Mouse (Mus musculus) embryonic facial prominence, embryonic 14.5 days (tissue): ENCODE data around the gene Wdr90. TPM values are rescaled to one million over a fixed set of nuclear protein-coding genes. Genes with fewer than 3 reads are reported as not detected.
A peak's percentile ranks its signal among the peaks of the same experiment; 100 is the strongest.
"Not testable (repeated sequence)": the region's sequence is repeated elsewhere in the genome, so short reads cannot be mapped to it uniquely, and the experiment has no call there.

Experiments
- ATAC-seq: fragments of 200-750 bp; cut with Nextera tagmentation; 2 replicates; pipeline ENCODE4 v1.8.0; 2017; ENCODE audit warnings: low read depth, moderate number of reproducible peaks, moderate TSS enrichment
- DNase-seq: peaks from one replicate; pipeline ENCODE4 v3.0.0-alpha.2; 2015; ENCODE audit warnings: low spot score
- H3K27ac ChIP-seq: fragments of 300-500 bp; sonication (generic); replicated peaks from 2 replicates; pipeline ENCODE4 v1.5.1; 2014; ENCODE audit warnings: low read depth, mild to moderate bottlenecking, low read length, moderate library complexity
- H3K27me3 ChIP-seq: fragments of 300-500 bp; sonication (generic); replicated peaks from 2 replicates; pipeline ENCODE4 v1.6.1; 2014; ENCODE audit warnings: low read length; ENCODE audit not compliant: control insufficient read depth, insufficient read depth
- H3K36me3 ChIP-seq: fragments of 300-500 bp; sonication (generic); 2 replicates; pipeline ENCODE4 v1.6.1; 2014; ENCODE audit warnings: low read length, mixed read lengths; ENCODE audit not compliant: control insufficient read depth, insufficient read depth
- H3K4me1 ChIP-seq: fragments of 300-500 bp; sonication (generic); 2 replicates; pipeline ENCODE4 v1.6.1; 2014; ENCODE audit warnings: antibody characterized with exemption, low read length; ENCODE audit not compliant: control insufficient read depth, insufficient read depth
- H3K4me2 ChIP-seq: fragments of 300-500 bp; sonication (generic); 2 replicates; pipeline ENCODE4 v1.6.1; 2014; ENCODE audit warnings: low read depth, mild to moderate bottlenecking, low read length, moderate library complexity, mixed read lengths
- H3K4me3 ChIP-seq: fragments of 300-500 bp; sonication (generic); 2 replicates; pipeline ENCODE4 v1.5.1; 2014; ENCODE audit warnings: low read depth, mild to moderate bottlenecking, low read length
- H3K9ac ChIP-seq: fragments of 300-500 bp; sonication (generic); 2 replicates; pipeline ENCODE4 v1.6.1; 2014; ENCODE audit warnings: low read depth, mild to moderate bottlenecking, low read length, moderate library complexity, mixed read lengths
- H3K9me3 ChIP-seq: fragments of 300-500 bp; sonication (generic); 2 replicates; pipeline ENCODE4 v1.6.1; 2016; ENCODE audit warnings: low read length; ENCODE audit not compliant: control insufficient read depth
- WGBS: fragments of 180-500 bp; shearing (Covaris S2); extraction: QIAGEN DNeasy Blood & Tissue Kit; methylation state at CpG from one replicate; pipeline ENCODE4 v1.1.7; 2014; 5-methylcytosine and 5-hydroxymethylcytosine counted together
- polyA plus RNA-seq: library from polyadenylated mRNA; unstranded; fragments of >200 nt; fragmentation: Nextera tagmentation; extraction: Ambion mirVana; gene quantifications from 2 replicates; pipeline ENCODE4 v1.2.1, GENCODE M21; 2014

Wdr90 gene
- polyA plus RNA-seq, 1 experiment from 2014 or later = 17.6 TPM

DNA sequence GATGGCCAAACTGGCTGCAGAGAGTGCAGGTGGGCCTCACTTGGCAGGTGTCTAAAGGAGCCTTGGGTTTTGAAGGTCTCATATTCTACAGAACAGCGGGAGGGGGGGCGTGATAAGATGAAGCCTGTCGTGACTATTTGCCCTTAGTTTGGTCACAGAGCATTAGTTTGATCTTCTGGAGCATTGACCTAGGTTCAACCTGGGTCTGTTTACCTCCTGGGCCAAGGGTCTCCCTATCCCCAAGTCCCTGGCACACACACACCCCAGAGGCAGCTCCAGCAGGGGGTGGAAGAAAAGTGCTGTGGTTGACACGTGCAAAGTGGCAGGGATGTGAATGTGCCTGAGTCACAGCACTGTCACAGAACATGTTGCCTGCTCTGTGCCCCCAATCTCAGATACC is 50.4 kb downstream of the Wdr90 start:
- no peak for ATAC-seq
- 74% methylated on average over 4 of the region's 4 CpGs for WGBS
- peaks cover 32% of the 10 kb centered on the region for H3K27me3 ChIP-seq
- no peak overlapping the region for H3K4me3 ChIP-seq
- H3K4me2 ChIP-seq = no peak overlapping the region
- no peak for DNase-seq
- H3K36me3 ChIP-seq = no peaks in the 10 kb centered on the region
- H3K4me1 ChIP-seq = peaks cover 8% of the 10 kb centered on the region; the same call in 1 of the 2 replicates
- H3K9ac ChIP-seq = no peak overlapping the region
- H3K9me3 ChIP-seq = no peaks in the 10 kb centered on the region
- no peak overlapping the region for H3K27ac ChIP-seq

- no peaks in the 10 kb centered on the region for H3K9me3 ChIP-seq
- H3K9ac ChIP-seq = peak overlapping the region; percentile 73
- H3K4me3 ChIP-seq = peak overlapping the region; percentile 69
- H3K36me3 ChIP-seq = no peaks in the 10 kb centered on the region
- ATAC-seq (peak; percentile 14; the same call in 1 of the 2 replicates), DNase-seq (peak; percentile 11)
- H3K4me2 ChIP-seq = peak overlapping the region; percentile 93
- H3K27me3 ChIP-seq = peaks cover 32% of the 10 kb centered on the region
- 14% methylated on average over 16 of the region's 25 CpGs for WGBS
- H3K4me1 ChIP-seq = peaks cover 8% of the 10 kb centered on the region; the same call in 1 of the 2 replicates
- H3K27ac ChIP-seq = peak overlapping the region; percentile 44; the same call in 1 of the 2 replicates
Measured at GRCm38 (mm10) chr17:25809606-25810340, 51.5 kb downstream of the Wdr90 start.

DNA sequence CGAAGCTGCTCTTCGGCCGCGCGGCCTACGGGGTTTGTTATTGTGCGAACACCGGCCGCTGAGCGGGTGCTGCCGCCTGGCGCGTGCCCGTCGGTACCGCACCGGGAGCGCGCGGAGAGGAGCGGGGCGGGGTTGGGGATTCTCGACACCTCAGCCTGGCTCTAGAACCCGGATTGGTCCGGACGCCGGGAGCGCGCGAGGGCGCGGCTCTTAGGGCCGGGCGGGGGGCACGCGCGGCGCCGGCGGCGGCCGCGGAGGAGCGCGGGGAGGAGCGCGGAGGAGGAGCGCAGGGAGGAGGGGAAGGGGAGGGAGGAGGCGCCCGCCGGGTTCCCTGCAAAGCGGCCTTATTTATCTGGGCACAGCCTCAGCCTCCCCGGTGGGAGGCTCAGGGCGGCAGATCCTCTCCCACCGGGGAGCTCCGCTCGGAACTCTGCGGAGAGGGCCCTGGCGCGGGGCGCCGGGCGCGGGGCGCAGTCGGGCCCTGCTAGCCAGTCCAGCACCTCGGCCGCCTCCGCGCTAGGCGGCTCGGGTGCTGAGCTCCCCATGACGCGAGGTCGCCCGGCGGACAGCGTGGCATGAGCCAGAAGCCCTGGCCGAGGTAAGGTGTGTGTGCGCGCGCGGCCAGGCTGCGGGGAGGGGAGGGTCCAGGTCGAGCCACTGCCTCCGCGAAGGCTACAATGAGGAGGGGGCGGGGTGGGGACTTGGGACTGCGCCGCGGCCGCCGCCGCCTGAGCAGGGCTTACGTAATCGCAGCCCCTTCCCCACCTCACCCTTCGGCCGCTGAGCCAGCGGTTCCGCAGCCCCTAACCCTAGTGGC is 52.3 kb downstream of the Wdr90 start, which contains the start of gene Fbxl16:
Fbxl16 (plus strand) TSS at position 297 of the 817 bp plus-strand sequence.
- peak within 1 kb of the TSS; percentile 73 for H3K9ac ChIP-seq
- no peaks in the 10 kb centered on the region for H3K36me3 ChIP-seq
- 0% methylated on average over 15 of the region's 100 CpGs for WGBS
- peak within 1 kb of the TSS; percentile 93 for H3K4me2 ChIP-seq
- no peaks in the 10 kb centered on the region for H3K9me3 ChIP-seq
- peak; percentile 85 for ATAC-seq
- peak; percentile 93 for DNase-seq
- H3K27me3 ChIP-seq = peaks cover 32% of the 10 kb centered on the region
- peak within 1 kb of the TSS; percentile 44; the same call in 1 of the 2 replicates for H3K27ac ChIP-seq
- H3K4me3 ChIP-seq = peak within 1 kb of the TSS; percentile 69
- peaks cover 8% of the 10 kb centered on the region; the same call in 1 of the 2 replicates for H3K4me1 ChIP-seq

- 0 out of 2 replicates have a peak, but pooled peaks cover 5% of the 10 kb centered on the region for H3K4me1 ChIP-seq
- peaks cover 32% of the 10 kb centered on the region for H3K27me3 ChIP-seq
- H3K4me2 ChIP-seq = peak overlapping the region; percentile 93
- H3K36me3 ChIP-seq = no peaks in the 10 kb centered on the region
- no peak overlapping the region for H3K27ac ChIP-seq
- WGBS = 40% methylated on average over 5 of the region's 5 CpGs
- H3K4me3 ChIP-seq = peak overlapping the region; percentile 69
- ATAC-seq (no peak), DNase-seq (no peak)
- H3K9me3 ChIP-seq = no peaks in the 10 kb centered on the region
- peak overlapping the region; percentile 73; the same call in 1 of the 2 replicates for H3K9ac ChIP-seq
Measured at GRCm38 (mm10) chr17:25808028-25808427, 53.3 kb downstream of the Wdr90 start.

- H3K4me3 ChIP-seq, H3K9ac ChIP-seq, H3K36me3 ChIP-seq, H3K4me1 ChIP-seq, DNase-seq, ATAC-seq, H3K27ac ChIP-seq, H3K4me2 ChIP-seq, H3K9me3 ChIP-seq: not testable (repeated sequence)
- 53% methylated on average over 2 of the region's 2 CpGs for WGBS
- peaks cover 32% of the 10 kb centered on the region for H3K27me3 ChIP-seq
Measured at GRCm38 (mm10) chr17:25807452-25807851, 53.8 kb downstream of the Wdr90 start.

- H3K4me2 ChIP-seq = no peak overlapping the region
- no peaks in the 10 kb centered on the region for H3K9me3 ChIP-seq
- no peak overlapping the region for H3K9ac ChIP-seq
- H3K4me1 ChIP-seq = 0 out of 2 replicates have a peak, but pooled peaks cover 5% of the 10 kb centered on the region
- no peak for DNase-seq
- ATAC-seq = no peak
- WGBS = 75% methylated on average over 4 of the region's 4 CpGs
- no peak overlapping the region for H3K4me3 ChIP-seq
- peaks cover 32% of the 10 kb centered on the region for H3K27me3 ChIP-seq
- no peaks in the 10 kb centered on the region for H3K36me3 ChIP-seq
- no peak overlapping the region for H3K27ac ChIP-seq
Measured at GRCm38 (mm10) chr17:25806507-25806906, 54.8 kb downstream of the Wdr90 start.

DNA sequence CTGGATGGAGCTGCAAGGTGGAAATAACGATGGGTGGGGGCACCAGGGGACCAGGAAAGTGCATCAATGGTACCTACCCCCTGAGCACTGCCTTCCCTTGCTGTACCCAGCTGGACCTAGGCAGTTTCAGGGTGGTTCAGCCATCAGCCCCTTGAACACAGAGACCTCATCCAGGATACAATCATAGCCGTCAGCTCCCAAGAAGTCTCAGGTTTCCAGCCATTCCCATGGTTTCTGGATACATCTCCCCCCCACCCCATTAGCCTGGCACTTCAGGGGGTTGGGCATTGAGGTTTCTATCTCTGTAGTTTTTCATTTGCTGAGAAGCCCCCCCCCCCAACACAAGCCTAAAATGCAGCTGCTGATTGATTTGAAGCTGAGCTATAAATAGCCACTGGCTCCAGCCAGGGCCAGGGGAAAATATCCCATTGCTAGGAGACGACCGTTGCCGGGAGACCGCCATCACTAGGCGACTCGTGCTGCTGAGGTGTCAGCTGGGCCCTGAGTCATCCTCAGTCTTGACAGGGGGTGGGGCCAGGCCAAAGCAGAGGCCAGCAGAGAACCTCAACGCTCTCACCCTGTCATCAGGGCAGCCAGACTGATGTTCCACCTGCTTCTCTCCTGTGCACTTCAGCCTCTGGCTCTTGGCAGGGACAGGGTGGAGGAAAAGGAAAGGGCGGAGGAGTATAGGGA is 58.3 kb downstream of the Wdr90 start:
- Histone ChIP-seq H3K9ac (no peak overlapping the region), H3K4me3 (no peak overlapping the region), H3K4me2 (no peak overlapping the region), H3K27ac (no peak overlapping the region), H3K27me3 (peaks cover 1% of the 10 kb centered on the region), H3K36me3 (no peaks in the 10 kb centered on the region), H3K9me3 (no peaks in the 10 kb centered on the region), H3K4me1 (no peaks in the 10 kb centered on the region)
- 12% methylated on average over 10 of the region's 10 CpGs for WGBS
- peak; percentile 82 for ATAC-seq
- peak; percentile 79 for DNase-seq

DNA sequence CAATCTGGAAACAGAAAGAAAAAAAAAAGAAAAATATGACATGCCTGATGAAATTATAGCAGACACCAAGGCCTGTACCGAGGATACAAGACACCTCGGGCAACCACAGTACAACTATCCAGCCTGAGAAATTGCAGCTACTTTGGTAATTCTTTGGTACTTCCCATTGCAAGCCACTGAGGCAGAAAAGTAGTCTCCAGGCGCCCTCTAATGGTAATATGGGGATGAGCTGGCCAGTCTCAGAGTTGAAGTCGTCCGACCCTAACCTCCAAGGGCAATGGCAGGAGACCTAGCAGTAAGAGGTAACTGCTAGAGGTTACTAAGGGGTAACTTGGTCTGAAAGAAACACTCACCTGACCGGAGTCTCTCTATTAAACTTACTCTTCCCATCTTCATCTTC is 60.3 kb downstream of the Wdr90 start:
- H3K4me2 ChIP-seq = no peak overlapping the region
- H3K9me3 ChIP-seq = no peaks in the 10 kb centered on the region
- DNase-seq (peak; percentile 80), ATAC-seq (peak; percentile 26; the same call in 1 of the 2 replicates)
- no peaks in the 10 kb centered on the region for H3K36me3 ChIP-seq
- no peak overlapping the region for H3K27ac ChIP-seq
- no peak overlapping the region for H3K9ac ChIP-seq
- WGBS = 7% methylated on average over 6 of the region's 6 CpGs
- H3K4me1 ChIP-seq = peaks cover 8% of the 10 kb centered on the region
- no peaks in the 10 kb centered on the region; the same call in 1 of the 2 replicates for H3K27me3 ChIP-seq
- no peak overlapping the region for H3K4me3 ChIP-seq
